Mouse (Mus musculus): ENCODE measurements around the gene Smad5. TPM values are rescaled to one million over a fixed set of nuclear protein-coding genes. Genes with fewer than 3 reads are reported as not detected.

The Smad5 gene
- polyA plus RNA-seq (2015; fragmentation: Nextera tagmentation; extraction: Ambion mirVana) = 10.4 and 14.4 TPM in 2 replicates

GRCm38 (mm10) chr13:56702469-56703221 is at the start of gene Smad5:
TSS of gene Smad5 (plus strand) at chr13:56703010.

DNA sequence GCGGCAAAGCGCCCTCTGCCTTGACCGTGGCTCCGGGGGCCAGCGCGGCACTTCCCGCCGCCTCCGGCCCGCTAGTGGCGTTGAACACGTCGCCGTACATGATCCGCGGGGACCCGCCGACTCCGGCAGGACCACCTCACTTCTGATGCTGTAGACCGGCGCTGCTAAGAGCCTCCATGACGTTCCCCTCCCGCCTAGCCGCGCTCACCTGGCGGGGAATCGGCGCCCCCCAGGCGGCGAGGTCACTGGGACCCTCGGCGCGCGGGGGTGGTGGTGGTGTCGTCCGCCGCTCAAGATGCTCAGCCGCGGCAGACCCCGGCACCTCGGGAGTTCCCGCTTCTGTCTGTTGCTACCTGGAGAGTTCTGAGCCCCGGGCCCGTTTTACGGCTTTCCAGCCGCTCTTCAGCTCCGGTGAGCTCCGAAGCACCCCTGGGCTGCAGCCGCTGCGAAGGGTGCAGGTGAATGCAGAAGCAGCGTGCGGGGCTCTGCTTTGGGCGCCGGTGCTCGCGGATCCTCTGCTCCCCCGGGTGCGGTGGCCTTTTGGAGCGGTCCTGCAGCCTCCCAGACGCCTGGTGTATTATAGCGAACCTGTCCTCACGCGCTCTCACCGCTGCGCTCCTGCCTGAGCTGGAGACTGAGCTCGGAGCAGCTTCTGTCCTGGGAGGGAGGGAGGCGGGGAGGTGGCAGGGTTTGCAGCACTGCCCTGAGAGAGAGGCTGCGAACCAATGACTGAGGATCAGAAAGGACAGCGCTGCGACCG is 50.6 kb downstream of the Smad5 start, which contains the start of gene Gm45623:
Gm45623 (minus strand) TSS at position 636 of the 760 bp plus-strand sequence.

Other genes with a start within 250 kb of the Smad5 start
- not detected in 2 replicates for gene Il9, start 220.8 kb upstream of the Smad5 start, polyA plus RNA-seq (2015; fragmentation: Nextera tagmentation; extraction: Ambion mirVana)
- 2.5 and 6.0 TPM in 2 replicates for gene Fbxl21, start 180.5 kb upstream of the Smad5 start, polyA plus RNA-seq (2015; fragmentation: Nextera tagmentation; extraction: Ambion mirVana)
- 2.0 and 2.7 TPM in 2 replicates for gene Lect2, start 154.5 kb upstream of the Smad5 start, polyA plus RNA-seq (2015; fragmentation: Nextera tagmentation; extraction: Ambion mirVana)
- gene Tgfbi, start 93.5 kb upstream of the Smad5 start, polyA plus RNA-seq (2015; fragmentation: Nextera tagmentation; extraction: Ambion mirVana) = 47.6 and 47.9 TPM in 2 replicates
- gene Gm45623, start 50.8 kb downstream of the Smad5 start, polyA plus RNA-seq (2015; fragmentation: Nextera tagmentation; extraction: Ambion mirVana) = not detected in 2 replicates
- gene Trpc7, start 193.0 kb downstream of the Smad5 start, polyA plus RNA-seq (2015; fragmentation: Nextera tagmentation; extraction: Ambion mirVana) = 0.35 and 0.80 TPM in 2 replicates

All from adrenal gland, postnatal 0 days (tissue).